Mouse (Mus musculus): ENCODE measurements around the gene Wiz. TPM values are rescaled to one million over a fixed set of nuclear protein-coding genes. Genes with fewer than 3 reads are reported as not detected.
A peak's percentile ranks its signal among the peaks of the same experiment; 100 is the strongest.

Gene Wiz
- polyA plus RNA-seq, 1 experiment from 2014 or later = 56.5 TPM

DNA sequence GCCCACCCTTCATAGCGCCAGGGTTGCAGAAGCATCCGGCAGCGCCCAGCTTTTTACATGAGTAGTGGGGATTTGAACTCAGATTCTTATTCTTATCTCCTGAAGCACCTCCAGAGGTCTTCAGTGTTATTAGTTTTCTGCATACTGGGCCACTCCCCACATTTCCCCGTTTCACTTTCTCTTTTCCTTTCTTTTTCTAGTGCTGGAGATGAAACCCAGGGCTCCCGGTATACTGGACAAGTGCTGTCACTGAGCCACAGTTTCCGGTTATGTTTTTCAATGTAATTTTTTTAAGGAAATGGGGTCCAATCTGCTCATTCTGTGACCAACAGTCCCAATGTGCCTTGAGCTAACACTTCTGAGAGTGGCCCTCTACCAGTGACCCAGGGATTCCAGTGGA is 22.7 kb upstream of the Wiz start:
- ChIA-PET CTCF (no interaction called here), POLR2A (no interaction called here)
- in situ Hi-C loops (cut with MboI; ENCODE audit: low pct_unique_long_range_greater_than_20kb) = no loop called here
- no peak for TF ChIP-seq CTCF (IDR thresholded peaks at IDR 0.05)
- ATAC-seq (no peak), DNase-seq (ENCODE audit: low read depth, low spot score) (no peak)
- peaks cover 29% of the 10 kb centered on the region for H3K27me3 ChIP-seq

DNA sequence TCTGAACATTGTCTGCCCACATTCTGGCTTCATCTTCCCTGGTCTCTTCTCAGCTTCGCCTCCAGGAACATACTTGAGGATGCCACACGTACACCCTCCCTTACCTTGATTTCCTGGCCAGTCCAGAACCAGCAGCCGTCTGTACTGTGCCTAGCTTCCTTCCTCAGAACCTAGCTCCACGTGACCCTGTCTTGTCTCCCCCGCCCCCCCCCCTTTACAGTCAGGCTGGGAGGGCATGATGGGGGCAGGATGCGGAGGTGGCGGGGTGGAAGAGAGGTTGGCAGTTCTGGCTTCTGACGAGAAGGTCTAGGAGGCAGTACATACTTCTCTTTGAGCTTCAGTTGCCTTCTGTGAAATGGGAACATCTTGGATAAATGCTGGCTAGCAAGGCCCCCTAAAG is 14.2 kb upstream of the Wiz start, which contains the start of gene Rasal3:
Rasal3 (minus strand) TSS at position 167 of the 400 bp plus-strand sequence.
- ChIA-PET CTCF (no interaction called here), POLR2A (no interaction called here)
- TF ChIP-seq CTCF (IDR thresholded peaks at IDR 0.05) = no peak
- DNase-seq (ENCODE audit: low read depth, low spot score) (no peak), ATAC-seq (no peak)
- H3K27me3 ChIP-seq = peaks cover 16% of the 10 kb centered on the region
- in situ Hi-C loops (cut with MboI; ENCODE audit: low pct_unique_long_range_greater_than_20kb) = no loop called here

DNA sequence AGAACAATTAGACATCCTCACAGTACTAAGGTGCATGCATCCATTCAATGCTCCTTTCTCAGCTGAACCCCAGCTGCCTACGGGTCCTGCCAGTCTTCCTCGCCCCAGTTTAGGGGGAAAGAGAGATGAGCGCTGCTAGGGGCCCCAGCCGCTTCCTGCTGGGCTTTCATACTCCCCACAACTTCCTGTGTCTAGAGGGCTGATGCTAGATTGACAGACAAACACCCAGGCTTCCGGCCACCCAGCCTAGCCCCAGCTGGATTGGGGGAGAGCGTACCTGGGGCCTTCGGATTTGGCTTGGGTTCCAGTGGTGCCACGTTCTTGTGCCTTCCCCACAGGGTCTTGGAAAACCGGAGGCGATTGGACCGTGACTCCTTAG is 13.5 kb upstream of the Wiz start:
- ChIA-PET CTCF (no interaction called here), POLR2A (no interaction called here)
- TF ChIP-seq CTCF (IDR thresholded peaks at IDR 0.05) = no peak
- peaks cover 22% of the 10 kb centered on the region for H3K27me3 ChIP-seq
- in situ Hi-C loops (cut with MboI; ENCODE audit: low pct_unique_long_range_greater_than_20kb) = no loop called here
- ATAC-seq (no peak), DNase-seq (ENCODE audit: low read depth, low spot score) (no peak)

- TF ChIP-seq CTCF (IDR thresholded peaks at IDR 0.05) = no peak
- ATAC-seq = no peak
- ChIA-PET CTCF (no interaction called here), POLR2A (no interaction called here)
- DNase-seq (ENCODE audit: low read depth, low spot score) = no peak
- H3K27me3 ChIP-seq = peaks cover 27% of the 10 kb centered on the region
- in situ Hi-C loops (cut with MboI; ENCODE audit: low pct_unique_long_range_greater_than_20kb) = no loop called here
These were observed 13.0 kb upstream of the Wiz start for GRCm38 (mm10) chr17:32402011-32402778.

DNA sequence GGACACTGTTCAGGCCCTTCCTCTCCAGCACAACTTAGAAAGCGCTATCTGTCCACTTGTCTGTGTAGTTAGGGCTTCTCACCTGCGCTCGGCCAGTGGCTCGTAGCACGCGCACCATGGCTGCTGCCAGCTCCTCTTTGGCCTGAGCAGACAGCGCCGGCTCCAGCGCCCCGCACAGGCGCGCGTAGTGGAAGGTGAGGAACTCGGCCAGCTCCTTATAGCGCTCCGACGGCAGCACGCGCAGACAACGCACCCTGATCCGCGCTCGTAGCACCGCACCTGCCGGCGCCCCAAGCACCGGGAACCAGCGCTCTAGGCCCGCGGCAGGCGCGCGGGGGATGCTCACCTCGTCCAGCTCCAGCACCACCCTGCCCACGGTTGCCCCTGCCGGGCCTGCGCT is 7.0 kb upstream of the Wiz start:
- CTCF ChIA-PET = no interaction called here
- in situ Hi-C loops (cut with MboI; ENCODE audit: low pct_unique_long_range_greater_than_20kb) = no loop called here
- peaks cover 53% of the 10 kb centered on the region for H3K27me3 ChIP-seq
- POLR2A ChIA-PET = no interaction called here
- no peak for DNase-seq (ENCODE audit: low read depth, low spot score)
- ATAC-seq = no peak
- no peak for TF ChIP-seq CTCF (IDR thresholded peaks at IDR 0.05)

DNA sequence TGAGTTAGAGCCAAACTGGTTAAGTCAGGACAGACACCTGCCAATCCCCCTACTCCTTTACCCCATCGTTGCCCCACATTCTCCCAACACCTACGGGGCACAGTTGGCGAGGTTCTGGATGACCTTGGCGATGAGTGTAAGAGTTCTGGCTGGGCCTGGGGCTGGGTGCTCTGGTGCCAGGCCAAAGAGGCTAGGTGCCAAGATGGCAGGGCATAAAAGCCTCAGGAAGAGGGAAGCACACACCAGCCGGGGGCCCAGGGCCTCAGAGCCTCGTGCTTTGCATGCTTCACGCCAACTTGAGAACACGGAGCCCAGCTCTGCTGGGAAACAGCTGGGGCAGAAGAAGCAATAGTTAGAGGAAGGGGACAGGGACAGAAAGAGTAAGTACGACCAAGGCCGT is 4.7 kb upstream of the Wiz start:
- DNase-seq (ENCODE audit: low read depth, low spot score) (no peak), ATAC-seq (no peak)
- ChIA-PET CTCF (no interaction called here), POLR2A (no interaction called here)
- in situ Hi-C loops (cut with MboI; ENCODE audit: low pct_unique_long_range_greater_than_20kb) = no loop called here
- H3K27me3 ChIP-seq = peaks cover 40% of the 10 kb centered on the region
- no peak for TF ChIP-seq CTCF (IDR thresholded peaks at IDR 0.05)

- in situ Hi-C loops (cut with MboI; ENCODE audit: low pct_unique_long_range_greater_than_20kb) = no loop called here
- ChIA-PET POLR2A (interaction anchor here (1.2 kb wide), 1 partner anchor 11 kb away, joined by 4 read pairs; no protein-coding TSS in a partner anchor), CTCF (no interaction called here)
- H3K27me3 ChIP-seq = peaks cover 3% of the 10 kb centered on the region
- ATAC-seq = peak; percentile 28
- no peak for TF ChIP-seq CTCF (IDR thresholded peaks at IDR 0.05)
- no peak for DNase-seq (ENCODE audit: low read depth, low spot score)
These were observed 704 bp downstream of the Wiz start for GRCm38 (mm10) chr17:32388370-32389100.

DNA sequence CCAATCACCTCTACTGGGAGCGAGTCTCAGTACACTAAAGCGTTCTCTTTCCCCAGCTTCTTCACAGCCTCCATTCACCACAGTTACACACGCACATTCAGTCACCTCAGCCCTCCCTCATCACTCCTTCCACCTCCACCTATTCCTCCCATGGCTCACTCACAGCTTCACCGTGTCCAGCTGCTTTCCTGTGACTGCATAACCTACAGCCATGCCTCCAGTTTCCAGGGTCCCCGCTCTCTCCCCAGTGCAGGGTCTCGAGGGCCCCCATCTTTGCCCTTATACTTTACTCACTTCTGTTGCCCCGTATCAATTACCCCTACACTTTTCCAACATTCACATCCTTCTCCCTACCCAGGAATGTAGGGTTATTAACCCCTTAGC is 1.3 kb downstream of the Wiz start:
- DNase-seq (ENCODE audit: low read depth, low spot score) (no peak), ATAC-seq (no peak)
- in situ Hi-C loops (cut with MboI; ENCODE audit: low pct_unique_long_range_greater_than_20kb) = no loop called here
- POLR2A ChIA-PET = interaction anchor here (1.2 kb wide), 1 partner anchor 11 kb away, joined by 4 read pairs; no protein-coding TSS in a partner anchor
- CTCF ChIA-PET = interaction anchor here (1.5 kb wide), 1 partner anchor 37 kb away, joined by 9 read pairs; the partner anchor contains the start of gene Akap8l
- H3K27me3 ChIP-seq = peaks cover 3% of the 10 kb centered on the region
- TF ChIP-seq CTCF (IDR thresholded peaks at IDR 0.05) = no peak

DNA sequence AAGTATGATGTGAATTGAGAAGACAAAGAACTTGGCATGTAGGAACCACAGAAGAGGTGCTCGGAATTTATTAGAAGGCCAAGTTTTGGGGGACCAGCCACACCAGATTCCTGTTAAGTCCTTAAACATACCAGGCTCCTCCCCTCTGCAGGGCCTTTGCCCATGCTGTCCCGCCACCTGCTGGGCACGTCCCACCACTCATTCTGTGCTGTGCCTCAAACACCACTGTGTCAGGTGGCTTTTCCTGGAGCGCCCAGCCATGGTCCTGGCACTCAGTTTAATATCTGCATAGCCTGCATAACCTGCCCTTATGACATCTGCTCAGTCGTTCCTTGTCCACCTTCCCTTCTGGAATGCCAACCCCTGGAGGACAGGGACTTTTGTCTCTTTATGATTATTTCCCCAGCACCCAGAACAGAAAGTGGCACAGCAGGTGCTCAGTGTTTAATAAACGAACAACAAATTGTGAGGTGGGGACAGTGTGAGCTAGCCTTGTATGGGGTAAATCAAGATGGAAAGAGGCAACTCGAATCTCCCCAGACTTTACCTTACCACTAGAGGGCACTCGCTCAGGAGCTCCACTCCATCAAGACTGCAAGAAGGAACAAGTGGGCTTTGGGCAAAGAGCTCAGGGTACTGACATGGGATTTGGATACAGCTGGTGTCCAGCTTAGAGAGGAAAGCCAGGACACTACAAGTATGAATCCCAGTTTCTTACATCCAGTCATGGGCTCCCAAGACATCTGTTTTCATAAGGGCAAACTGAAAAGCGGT is 2.4 kb downstream of the Wiz start:
- ATAC-seq (no peak), DNase-seq (ENCODE audit: low read depth, low spot score) (no peak)
- no peaks in the 10 kb centered on the region for H3K27me3 ChIP-seq
- ChIA-PET POLR2A (interaction anchor here (1.2 kb wide), 1 partner anchor 10 kb away, joined by 4 read pairs; no protein-coding TSS in a partner anchor), CTCF (interaction anchor here (0.6 to 1.5 kb wide), 7 partner anchors 9 to 67 kb away, joined by 3 to 10 read pairs (median 3); partner anchors contain the start of gene Akap8l)
- in situ Hi-C loops (cut with MboI; ENCODE audit: low pct_unique_long_range_greater_than_20kb) = no loop called here
- TF ChIP-seq CTCF (IDR thresholded peaks at IDR 0.05) = no peak

DNA sequence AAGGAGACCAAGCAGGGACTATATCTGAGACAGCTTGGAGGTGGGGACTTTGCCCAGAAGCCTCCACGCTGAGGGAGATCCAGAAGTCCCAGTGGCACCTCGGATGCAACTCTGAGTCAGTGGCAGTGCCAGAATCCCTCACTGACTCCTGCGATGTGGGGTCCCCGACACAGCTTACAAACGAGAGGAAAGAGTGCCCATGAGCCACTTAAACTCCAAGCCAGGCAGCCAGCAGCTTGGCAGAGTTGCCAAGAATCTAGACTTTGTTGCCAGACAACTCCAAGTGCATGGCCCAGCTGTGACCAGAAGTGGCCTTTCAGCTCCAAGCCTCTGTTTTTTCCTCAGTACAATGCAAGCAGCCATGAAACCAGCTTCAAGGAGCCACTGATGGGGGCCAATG is 5.6 kb downstream of the Wiz start:
- ATAC-seq (no peak), DNase-seq (ENCODE audit: low read depth, low spot score) (no peak)
- TF ChIP-seq CTCF (IDR thresholded peaks at IDR 0.05) = no peak
- no peaks in the 10 kb centered on the region for H3K27me3 ChIP-seq
- in situ Hi-C loops (cut with MboI; ENCODE audit: low pct_unique_long_range_greater_than_20kb) = no loop called here
- CTCF ChIA-PET = interaction anchor here (1.0 to 1.2 kb wide), 2 partner anchors 30 to 32 kb away, joined by 3 to 4 read pairs; no protein-coding TSS in a partner anchor
- POLR2A ChIA-PET = no interaction called here

All from Patski (cell line).